Mouse (Mus musculus): ENCODE results near the gene Ppcdc.

Ppcdc gene

GRCm38 (mm10) chr9:57354377-57355183 lies 85.3 kb downstream of the Ppcdc start:
- DNase-seq (ENCODE audit: low spot score in 2 of 2): no peak

GRCm38 (mm10) chr9:57351277-57351676 lies 88.6 kb downstream of the Ppcdc start:
- no peak for DNase-seq (ENCODE audit: low spot score in 2 of 2)

DNA sequence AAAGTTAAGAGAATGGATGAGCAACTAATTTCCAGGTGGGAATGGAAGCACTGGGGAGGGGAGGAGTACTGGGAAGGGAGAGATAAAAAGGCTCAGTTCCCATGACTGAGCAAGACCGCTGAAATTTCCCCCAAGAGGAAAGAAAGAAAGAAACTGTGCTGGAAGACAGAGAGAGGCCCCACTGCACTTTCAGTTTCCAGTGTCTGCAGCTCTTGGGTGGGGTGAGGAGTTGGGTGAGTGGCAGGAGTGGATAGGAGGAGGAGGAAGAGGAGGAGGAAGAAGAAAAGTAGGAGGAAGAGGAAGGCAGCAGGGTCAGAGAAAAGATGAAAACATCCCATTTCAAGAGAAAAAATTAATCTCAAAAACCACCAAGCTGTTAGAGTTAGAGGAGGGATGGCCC lies 94.0 kb downstream of the Ppcdc start:
- DNase-seq (ENCODE audit: low spot score in 2 of 2): no peak

- DNase-seq (ENCODE audit: low spot score in 2 of 2): no peak
Measured at GRCm38 (mm10) chr9:57343752-57344151, 96.2 kb downstream of the Ppcdc start.

DNA sequence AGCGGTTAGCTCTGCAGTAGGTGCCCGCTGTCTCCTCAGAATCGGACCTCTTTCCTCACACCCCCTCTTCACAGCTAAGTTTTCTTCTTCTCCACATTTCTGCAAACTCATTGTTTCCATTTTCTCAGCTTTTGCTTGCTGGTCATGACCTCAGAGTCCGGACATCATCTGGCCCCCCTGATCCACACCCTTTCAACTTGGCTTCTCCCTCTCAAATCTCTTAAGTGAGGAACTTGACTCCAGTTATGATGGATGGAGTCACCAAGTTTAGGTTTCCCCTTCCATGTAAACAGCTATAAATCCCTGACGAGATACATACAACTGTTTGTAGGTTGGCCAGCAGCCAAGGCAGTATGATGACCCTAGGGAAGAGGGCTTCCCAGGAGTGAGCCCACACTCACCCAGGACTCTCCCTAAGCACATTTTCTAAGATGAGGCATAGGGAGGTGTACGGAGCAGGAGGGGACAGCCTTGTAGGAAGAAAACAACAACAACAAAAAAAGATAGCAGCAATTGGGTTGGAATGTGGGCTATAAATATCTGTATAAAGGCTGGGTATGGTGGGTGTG lies 96.9 kb downstream of the Ppcdc start:
- no peak for DNase-seq (ENCODE audit: low spot score in 2 of 2)

DNA sequence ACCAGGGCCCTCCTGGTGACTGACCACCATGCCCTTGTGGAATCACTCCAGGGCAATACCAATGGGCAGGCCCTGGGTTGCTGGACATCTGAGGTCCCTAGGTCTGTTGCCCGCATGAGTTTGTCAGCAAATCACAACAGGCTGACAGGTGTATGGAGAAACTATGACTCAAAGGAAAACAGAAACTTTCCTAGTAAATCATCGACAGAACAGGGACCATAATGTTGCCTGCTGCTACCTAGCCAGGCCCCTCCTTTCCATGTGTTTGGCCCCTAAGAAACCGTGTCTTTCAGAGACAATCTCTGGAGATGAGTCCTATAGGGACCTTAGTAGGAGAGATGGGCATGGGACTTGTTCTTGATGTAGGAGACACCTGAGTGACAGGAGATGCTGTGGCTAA lies 97.7 kb downstream of the Ppcdc start:
- no peak for DNase-seq (ENCODE audit: low spot score in 2 of 2)

DNA sequence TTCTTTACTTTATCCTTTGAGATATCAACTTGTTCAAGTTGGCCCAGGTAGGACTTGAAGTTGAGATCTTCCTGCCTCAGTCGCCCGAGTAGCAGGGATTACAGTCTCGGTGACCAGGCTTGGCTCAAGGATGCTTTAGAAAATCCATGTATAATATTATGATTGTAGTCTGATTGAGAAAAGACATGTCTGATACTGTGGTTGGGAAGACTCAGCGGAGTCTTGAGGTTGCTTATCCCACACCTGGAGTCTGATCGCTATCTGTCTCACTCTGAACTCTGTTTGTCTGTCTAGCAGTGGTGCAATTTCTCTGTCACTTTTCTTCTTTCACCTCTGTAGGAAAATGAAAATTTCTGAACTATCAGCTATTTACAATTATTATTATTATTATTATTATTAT lies 99.6 kb downstream of the Ppcdc start:
- DNase-seq (ENCODE audit: low spot score in 2 of 2): no peak

DNA sequence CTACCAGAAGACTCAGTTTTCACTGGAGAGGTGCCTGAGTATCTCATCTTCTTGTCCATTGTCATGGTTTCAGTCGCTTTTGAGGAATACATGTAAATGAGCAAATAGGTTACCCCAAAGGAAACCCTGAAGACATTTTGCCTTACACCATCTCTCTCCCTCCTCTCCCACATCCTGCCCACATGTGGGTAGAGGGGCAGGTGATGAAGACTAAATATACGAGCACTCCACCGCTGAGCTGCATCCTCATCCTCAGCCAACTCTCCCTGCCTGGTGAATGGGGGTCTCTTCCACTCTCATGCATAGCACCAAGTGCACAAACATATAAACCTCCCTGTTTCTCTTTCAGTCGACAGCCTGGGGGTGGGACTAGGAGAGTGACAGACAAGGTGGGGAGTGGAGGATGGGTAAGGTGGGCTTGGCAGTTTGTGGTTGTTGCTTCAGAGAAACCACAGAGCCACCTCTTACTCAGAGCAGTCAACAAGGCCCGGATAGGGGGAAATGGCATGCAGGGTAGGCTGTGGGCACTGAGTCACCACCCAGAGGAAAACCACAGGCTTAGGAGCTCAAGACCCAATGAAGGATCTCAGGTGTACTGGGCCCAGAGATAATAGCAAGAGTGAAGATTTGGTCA lies 100.2 kb downstream of the Ppcdc start:
- no peak for DNase-seq (ENCODE audit: low spot score in 2 of 2)

DNA sequence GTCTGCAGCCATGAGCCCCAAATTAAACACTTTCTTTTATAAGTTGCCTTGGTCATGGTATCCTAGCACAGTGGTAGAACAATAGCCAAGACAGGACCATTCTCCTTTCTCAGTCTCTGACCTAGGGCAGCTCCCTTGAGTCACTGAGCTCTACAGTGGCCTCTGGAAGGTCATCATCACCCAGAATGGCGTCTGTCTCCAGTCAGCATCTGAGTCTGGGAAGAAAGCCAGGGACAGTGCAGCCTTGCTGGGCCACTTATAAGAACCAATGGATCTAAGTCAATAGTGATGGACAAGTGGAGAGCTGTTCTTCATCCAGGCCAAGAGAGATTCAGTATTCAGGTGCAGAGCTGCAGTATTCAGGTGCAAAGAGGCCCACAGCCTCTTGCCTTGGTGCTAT lies 101.2 kb downstream of the Ppcdc start:
- DNase-seq (ENCODE audit: low spot score in 2 of 2): no peak
